Mouse (Mus musculus) kidney, embryonic 16.5 days (tissue): Measurements from ENCODE around the gene Fgfr2. TPM values are rescaled to one million over a fixed set of nuclear protein-coding genes. Genes with fewer than 3 reads are reported as not detected.

ENCODE experiments used
- ATAC-seq: fragments of 200-750 bp; cut with Nextera tagmentation; 2 replicates; pipeline ENCODE4 v1.8.0; 2017; ENCODE audit warnings: moderate TSS enrichment; ENCODE audit not compliant: low FRiP score, low TSS enrichment
- H3K27ac ChIP-seq: fragments of 300-500 bp; sonication (generic); 2 replicates; pipeline ENCODE4 v1.5.1; 2014; ENCODE audit warnings: low read length
- H3K27me3 ChIP-seq: fragments of 300-500 bp; sonication (generic); 2 replicates; pipeline ENCODE4 v1.6.1; 2014; ENCODE audit warnings: low read length, control low read depth, mixed read lengths; ENCODE audit not compliant: insufficient read depth
- H3K36me3 ChIP-seq: fragments of 300-500 bp; sonication (generic); 2 replicates; pipeline ENCODE4 v1.6.1; 2014; ENCODE audit warnings: low read length, control low read depth, mixed read lengths; ENCODE audit not compliant: insufficient read depth
- H3K4me1 ChIP-seq: fragments of 300-500 bp; sonication (generic); 2 replicates; pipeline ENCODE4 v1.6.1; 2014; ENCODE audit warnings: low read length, control low read depth, mixed read lengths; ENCODE audit not compliant: insufficient read depth
- H3K4me2 ChIP-seq: fragments of 300-500 bp; sonication (generic); replicated peaks from 2 replicates; pipeline ENCODE4 v1.6.1; 2014; ENCODE audit warnings: low read depth, low read length
- H3K4me3 ChIP-seq: fragments of 300-500 bp; sonication (generic); 2 replicates; pipeline ENCODE4 v1.5.1; 2014; ENCODE audit warnings: mild to moderate bottlenecking, low read length
- H3K9ac ChIP-seq: fragments of 300-500 bp; sonication (generic); replicated peaks from 2 replicates; pipeline ENCODE4 v1.6.1; 2014; ENCODE audit warnings: low read length
- H3K9me3 ChIP-seq: fragments of 300-500 bp; sonication (generic); 2 replicates; pipeline ENCODE4 v1.6.1; 2016; ENCODE audit warnings: low read length, control low read depth
- WGBS: fragments of 180-500 bp; shearing (Covaris S2); extraction: QIAGEN DNeasy Blood & Tissue Kit; methylation state at CpG from one replicate; pipeline ENCODE4 v1.1.7; 2014; 5-methylcytosine and 5-hydroxymethylcytosine counted together
- polyA plus RNA-seq: library from polyadenylated mRNA; unstranded; fragments of >200 nt; fragmentation: Nextera tagmentation; extraction: Ambion mirVana; gene quantifications from 2 replicates; pipeline ENCODE4 v1.2.1, GENCODE M21; 2015

Gene Fgfr2
- polyA plus RNA-seq, 1 experiment from 2014 or later: 118 TPM

GRCm38 (mm10) chr7:131927288-131928050 is 1195.7 kb downstream of the Fgfr2 start:
- Histone ChIP-seq H3K27me3 (no peaks in the 10 kb centered on the region), H3K4me3 (no peak overlapping the region), H3K9me3 (no peaks in the 10 kb centered on the region), H3K4me1 (peaks cover 4% of the 10 kb centered on the region; the same call in 1 of the 2 replicates), H3K4me2 (no peak overlapping the region), H3K36me3 (no peaks in the 10 kb centered on the region), H3K9ac (no peak overlapping the region), H3K27ac (no peak overlapping the region)
- WGBS: 26% methylated on average over 9 of the region's 9 CpGs
- peak; percentile 39; the same call in 1 of the 2 replicates for ATAC-seq

DNA sequence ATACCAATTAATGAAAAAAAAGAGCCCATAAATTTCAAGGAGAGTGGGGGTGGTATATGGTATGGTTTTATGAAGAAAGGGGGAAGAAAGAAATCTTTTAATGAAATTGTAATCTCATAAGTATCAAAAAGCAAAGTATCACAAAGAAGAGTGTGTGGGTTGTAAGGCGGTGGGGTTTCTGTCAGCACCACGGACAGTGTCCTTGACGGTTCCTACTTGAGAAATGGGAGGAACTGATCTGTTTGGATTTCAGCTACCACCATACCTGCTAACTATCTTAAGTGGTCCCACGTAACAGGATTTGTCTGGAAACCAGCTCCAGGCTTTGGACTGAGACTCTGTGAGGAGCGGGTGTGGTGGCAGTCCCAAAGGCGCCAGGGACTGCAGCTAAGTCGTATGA is 1205.8 kb downstream of the Fgfr2 start:
- Histone ChIP-seq H3K4me2 (no peak overlapping the region), H3K4me1 (peaks cover 8% of the 10 kb centered on the region; the same call in 1 of the 2 replicates), H3K36me3 (no peaks in the 10 kb centered on the region), H3K9me3 (no peaks in the 10 kb centered on the region), H3K9ac (no peak overlapping the region), H3K4me3 (no peak overlapping the region), H3K27me3 (no peaks in the 10 kb centered on the region), H3K27ac (no peak overlapping the region)
- ATAC-seq: no peak
- 48% methylated on average over 7 of the region's 7 CpGs for WGBS

GRCm38 (mm10) chr7:131909611-131910010 is 1213.5 kb downstream of the Fgfr2 start:
- Histone ChIP-seq H3K9ac (no peak overlapping the region), H3K27ac (no peak overlapping the region), H3K9me3 (no peaks in the 10 kb centered on the region), H3K4me2 (no peak overlapping the region), H3K4me1 (no peaks in the 10 kb centered on the region), H3K4me3 (no peak overlapping the region), H3K27me3 (no peaks in the 10 kb centered on the region), H3K36me3 (no peaks in the 10 kb centered on the region)
- ATAC-seq: no peak
- WGBS: 63% methylated on average over 4 of the region's 4 CpGs

DNA sequence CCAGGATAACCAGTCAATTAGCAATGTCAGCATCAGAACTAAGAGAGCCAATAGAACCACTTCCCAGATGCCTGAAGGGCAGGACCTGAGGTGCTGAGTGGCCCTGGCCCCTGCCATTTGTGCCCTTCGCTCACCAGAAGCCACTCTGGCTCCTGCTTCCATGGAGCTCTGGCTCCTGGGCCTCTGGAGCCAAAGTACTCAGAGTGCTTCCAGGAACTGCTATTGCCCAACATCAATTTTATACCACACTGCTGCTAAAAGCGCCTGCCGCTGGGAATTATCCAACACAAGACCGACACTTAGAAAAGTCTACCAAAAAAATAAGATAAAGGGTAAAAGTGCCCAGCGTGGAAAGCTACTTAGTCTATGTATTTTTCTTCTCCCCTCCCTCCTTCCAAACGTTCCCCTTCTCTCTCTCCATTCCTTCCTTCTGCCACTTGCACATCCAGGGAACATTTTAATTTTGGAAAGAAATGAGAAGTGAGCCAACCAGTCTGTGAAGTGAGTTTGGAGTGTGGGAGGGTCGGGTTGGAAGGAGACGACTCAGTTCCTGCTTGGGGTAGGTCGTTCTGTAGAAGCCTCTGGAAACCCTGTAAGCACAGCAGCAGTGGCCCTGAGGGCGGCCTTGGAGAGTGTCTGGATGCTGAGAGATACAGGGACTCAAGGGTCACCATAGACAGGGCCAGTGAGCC is 1216.5 kb downstream of the Fgfr2 start:
- Histone ChIP-seq H3K9me3 (no peaks in the 10 kb centered on the region), H3K27me3 (no peaks in the 10 kb centered on the region), H3K36me3 (no peaks in the 10 kb centered on the region), H3K4me3 (no peak overlapping the region), H3K9ac (no peak overlapping the region), H3K27ac (no peak overlapping the region), H3K4me2 (no peak overlapping the region), H3K4me1 (no peaks in the 10 kb centered on the region)
- WGBS: 79% methylated on average over 10 of the region's 10 CpGs
- no peak for ATAC-seq

- Histone ChIP-seq H3K4me1 (no peaks in the 10 kb centered on the region), H3K27ac (no peak overlapping the region), H3K4me2 (no peak overlapping the region), H3K9ac (no peak overlapping the region), H3K36me3 (no peaks in the 10 kb centered on the region), H3K4me3 (no peak overlapping the region), H3K27me3 (0 out of 2 replicates have a peak, but pooled peaks cover 3% of the 10 kb centered on the region), H3K9me3 (peaks cover 11% of the 10 kb centered on the region; the same call in 1 of the 2 replicates)
- 6% methylated on average over 2 of the region's 2 CpGs for WGBS
- no peak for ATAC-seq
Measured at GRCm38 (mm10) chr7:131899356-131899755, 1223.8 kb downstream of the Fgfr2 start.

- Histone ChIP-seq H3K4me2 (no peak overlapping the region), H3K4me1 (no peaks in the 10 kb centered on the region), H3K27me3 (0 out of 2 replicates have a peak, but pooled peaks cover 3% of the 10 kb centered on the region), H3K9ac (no peak overlapping the region), H3K36me3 (no peaks in the 10 kb centered on the region), H3K27ac (no peak overlapping the region), H3K4me3 (no peak overlapping the region), H3K9me3 (peaks cover 11% of the 10 kb centered on the region; the same call in 1 of the 2 replicates)
- ATAC-seq: no peak
- WGBS: 29% methylated on average over 4 of the region's 4 CpGs
Measured at GRCm38 (mm10) chr7:131897282-131897681, 1225.9 kb downstream of the Fgfr2 start.

DNA sequence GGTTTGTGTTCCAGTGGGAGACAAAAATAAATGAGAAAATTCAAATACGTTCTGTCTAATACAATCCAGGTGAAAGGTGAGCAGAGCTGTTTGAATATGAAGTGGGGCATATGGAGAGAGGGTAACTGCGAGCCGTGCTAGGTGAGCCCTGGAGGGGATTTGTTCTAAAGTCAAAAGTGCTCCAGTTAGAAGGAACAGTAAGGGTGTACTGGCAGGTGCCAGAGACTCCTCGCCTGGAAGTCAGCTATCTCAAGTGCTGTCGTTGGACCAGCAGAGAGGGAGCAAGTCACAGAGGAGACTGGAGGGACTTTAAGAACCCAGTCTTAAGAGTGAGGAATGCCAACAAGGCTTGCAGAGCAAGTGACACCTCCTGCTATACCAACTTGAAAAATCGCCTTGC is 1240.3 kb downstream of the Fgfr2 start:
- ATAC-seq: no peak
- peaks cover 5% of the 10 kb centered on the region for H3K27me3 ChIP-seq
- no peak overlapping the region for H3K4me3 ChIP-seq
- H3K9me3 ChIP-seq: no peaks in the 10 kb centered on the region
- 55% methylated on average over 6 of the region's 6 CpGs for WGBS
- no peak overlapping the region for H3K27ac ChIP-seq
- no peaks in the 10 kb centered on the region for H3K36me3 ChIP-seq
- H3K4me1 ChIP-seq: no peaks in the 10 kb centered on the region
- H3K4me2 ChIP-seq: no peak overlapping the region
- no peak overlapping the region for H3K9ac ChIP-seq

DNA sequence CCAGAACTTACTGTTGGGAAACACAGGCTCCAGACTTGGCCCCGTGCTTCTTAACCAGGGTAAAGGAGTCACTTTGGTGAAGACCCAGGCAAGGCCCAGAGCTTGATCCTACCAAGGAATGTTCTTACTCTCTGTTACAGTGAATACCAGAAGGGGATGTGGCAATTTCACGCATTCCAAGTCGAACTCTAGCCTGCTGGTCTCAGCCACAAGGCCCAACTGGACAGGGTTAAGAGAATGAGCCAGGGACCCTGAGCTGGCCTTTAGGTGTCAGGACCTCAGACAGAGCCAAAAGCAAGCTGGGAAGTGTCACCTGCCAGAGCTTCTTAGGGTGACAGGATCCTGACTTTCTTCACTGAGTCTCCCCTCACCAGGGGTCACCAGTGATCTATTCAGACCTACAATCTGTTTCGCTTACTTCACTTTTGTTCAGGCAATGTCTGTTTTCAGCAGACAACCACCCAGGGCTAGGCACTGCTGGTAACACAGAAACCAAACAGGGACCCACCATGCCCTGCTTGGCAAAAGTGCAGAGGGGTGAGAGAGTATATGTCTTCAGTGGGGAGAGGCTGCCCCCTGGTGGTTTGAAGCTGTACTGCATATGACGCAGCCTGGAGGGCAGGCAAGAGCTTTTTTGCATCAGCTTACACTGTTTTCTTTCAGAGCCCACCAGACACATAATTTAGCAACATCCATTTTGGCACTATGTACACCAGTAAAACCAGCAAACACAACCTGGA is 1241.1 kb downstream of the Fgfr2 start:
- H3K4me3 ChIP-seq: no peak overlapping the region
- H3K4me2 ChIP-seq: no peak overlapping the region
- H3K36me3 ChIP-seq: no peaks in the 10 kb centered on the region
- 60% methylated on average over 5 of the region's 5 CpGs for WGBS
- H3K9ac ChIP-seq: no peak overlapping the region
- H3K4me1 ChIP-seq: no peaks in the 10 kb centered on the region
- no peaks in the 10 kb centered on the region for H3K9me3 ChIP-seq
- no peak for ATAC-seq
- peaks cover 5% of the 10 kb centered on the region for H3K27me3 ChIP-seq
- H3K27ac ChIP-seq: no peak overlapping the region

DNA sequence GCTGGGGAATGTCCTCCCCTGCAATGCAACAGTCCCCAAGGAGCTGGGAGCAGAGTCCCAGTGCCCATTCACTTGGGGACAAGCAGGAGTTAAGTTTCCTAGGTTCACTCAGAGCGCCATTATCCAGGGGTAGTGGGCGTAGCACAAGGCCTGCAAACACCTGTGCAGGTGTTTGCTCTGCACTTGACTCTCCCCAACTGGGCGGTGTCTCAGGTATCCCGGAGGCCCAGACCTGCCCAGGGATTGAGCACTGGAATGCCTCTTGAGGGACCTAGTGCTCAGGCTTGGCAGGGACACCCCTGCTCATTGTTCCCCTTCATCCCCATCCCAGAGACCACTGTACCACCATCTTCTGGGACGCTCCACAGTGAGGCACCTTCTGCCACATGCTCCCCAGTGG is 1243.0 kb downstream of the Fgfr2 start:
- Histone ChIP-seq H3K4me2 (no peak overlapping the region), H3K9me3 (no peaks in the 10 kb centered on the region), H3K27ac (no peak overlapping the region), H3K4me3 (no peak overlapping the region), H3K9ac (no peak overlapping the region), H3K4me1 (no peaks in the 10 kb centered on the region), H3K36me3 (no peaks in the 10 kb centered on the region), H3K27me3 (peaks cover 5% of the 10 kb centered on the region; the same call in 1 of the 2 replicates)
- WGBS: 77% methylated on average over 5 of the region's 5 CpGs
- ATAC-seq: peak; percentile 2; the same call in 1 of the 2 replicates
